Mouse (Mus musculus) thymus, postnatal 14 days (tissue): ENCODE results near the gene Pcp4.
"Not testable (repeated sequence)": the region's sequence is repeated elsewhere in the genome, so short reads cannot be mapped to it uniquely, and the experiment has no call there.

Experiments
- DNase-seq: peaks from one replicate; pipeline ENCODE4 v3.0.0; 2021

The Pcp4 gene

DNA sequence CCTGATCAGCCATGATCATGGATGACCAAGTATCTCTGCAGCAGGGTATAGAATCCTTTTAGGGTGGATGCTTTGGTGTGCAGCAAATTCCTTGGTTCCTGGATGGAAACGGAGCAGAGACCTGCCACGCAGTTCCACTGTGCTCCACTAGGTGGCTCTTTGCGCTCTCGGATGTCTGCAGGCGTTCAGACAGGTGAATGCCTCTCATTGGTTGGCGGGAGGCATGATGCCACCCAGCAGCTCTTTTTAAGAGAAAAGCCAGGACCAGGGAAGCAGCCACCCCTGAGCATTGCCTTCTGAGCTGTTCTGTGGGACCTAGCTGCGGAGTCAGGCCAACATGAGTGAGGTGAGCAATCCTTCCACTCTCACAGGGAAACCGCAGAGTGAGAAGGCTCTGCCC, at the start of gene Pcp4:
Pcp4 (plus strand) TSS at position 162 of the 400 bp plus-strand sequence.
- DNase-seq = peak; percentile 58

DNA sequence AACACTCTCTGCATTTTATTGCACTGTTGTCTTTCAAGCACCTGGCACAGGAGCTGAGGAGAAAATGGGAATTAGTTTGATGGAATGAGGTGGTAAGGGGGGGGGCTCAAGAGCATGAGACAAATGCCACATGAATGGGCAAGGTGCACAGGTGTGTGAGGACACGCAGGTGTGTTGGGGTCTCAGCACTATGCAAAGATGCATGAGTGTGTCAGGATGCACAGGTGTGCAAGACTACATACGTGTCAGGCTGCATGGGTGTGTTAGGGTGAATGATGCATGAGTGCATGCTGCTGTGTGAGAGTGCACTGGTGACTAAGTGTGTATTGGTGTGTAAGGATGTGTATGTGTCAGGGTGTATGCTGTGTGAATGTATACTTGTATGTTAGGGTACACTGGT, 42.4 kb upstream of the Pcp4 start:
- DNase-seq = no peak

DNA sequence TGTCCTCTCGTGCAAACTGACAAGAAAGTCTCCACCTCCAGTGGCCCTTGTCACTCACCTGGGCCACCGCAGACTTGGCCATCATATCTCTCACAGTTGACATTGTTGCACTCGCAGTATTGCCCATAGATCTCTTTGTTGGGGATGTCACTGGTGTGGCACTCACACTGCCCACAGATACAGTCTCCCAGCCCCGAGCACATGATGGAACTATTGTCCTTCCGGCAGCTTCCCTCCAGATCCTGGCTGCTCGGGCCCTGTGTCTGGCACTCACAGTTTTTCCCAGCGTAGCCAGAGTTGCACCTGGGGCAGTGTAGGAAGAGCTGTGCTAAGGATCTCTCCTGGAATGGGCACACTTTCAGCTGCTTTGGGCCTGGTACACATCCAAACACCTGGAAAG, 40.7 kb upstream of the Pcp4 start:
- no peak for DNase-seq

DNA sequence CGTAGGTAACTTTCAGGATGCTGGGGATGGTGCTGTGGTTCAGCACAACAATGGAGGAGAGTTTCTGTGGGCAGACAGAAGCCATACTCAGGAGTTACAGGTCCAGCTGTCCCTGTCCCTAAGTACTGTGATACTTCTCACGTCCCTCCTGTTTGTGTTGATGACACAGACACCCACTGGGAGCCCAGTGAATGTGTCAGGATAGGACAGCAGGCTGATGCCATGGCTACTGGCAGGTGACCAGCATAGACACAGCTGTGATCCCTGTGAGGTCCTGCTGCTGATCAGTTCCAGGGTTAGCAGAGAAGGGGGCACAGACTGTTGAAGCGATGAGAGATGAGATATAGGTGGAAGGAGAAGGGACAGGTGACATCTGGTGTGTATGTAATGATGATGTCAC, 38.4 kb upstream of the Pcp4 start:
- no peak for DNase-seq

DNA sequence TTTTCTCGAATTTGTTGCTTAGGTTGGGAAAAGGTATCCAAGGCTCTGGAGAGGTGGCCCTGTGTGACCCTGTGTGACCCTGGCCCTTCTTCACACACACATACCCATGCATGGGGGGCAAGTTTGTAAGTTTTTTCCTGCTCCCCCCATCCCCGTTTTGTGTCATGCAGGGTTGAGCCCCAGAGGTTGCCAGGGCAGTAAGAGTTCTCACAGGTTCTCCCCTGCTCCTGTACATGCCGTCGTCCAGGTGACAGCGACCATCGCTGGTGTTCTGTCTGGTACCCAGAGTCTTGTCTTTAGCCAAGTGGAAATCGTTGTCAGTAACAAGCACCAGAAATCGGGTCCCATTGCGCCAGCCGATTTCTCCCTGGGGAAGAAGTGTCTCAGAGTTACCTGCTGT, 34.1 kb upstream of the Pcp4 start:
- DNase-seq = no peak

DNA sequence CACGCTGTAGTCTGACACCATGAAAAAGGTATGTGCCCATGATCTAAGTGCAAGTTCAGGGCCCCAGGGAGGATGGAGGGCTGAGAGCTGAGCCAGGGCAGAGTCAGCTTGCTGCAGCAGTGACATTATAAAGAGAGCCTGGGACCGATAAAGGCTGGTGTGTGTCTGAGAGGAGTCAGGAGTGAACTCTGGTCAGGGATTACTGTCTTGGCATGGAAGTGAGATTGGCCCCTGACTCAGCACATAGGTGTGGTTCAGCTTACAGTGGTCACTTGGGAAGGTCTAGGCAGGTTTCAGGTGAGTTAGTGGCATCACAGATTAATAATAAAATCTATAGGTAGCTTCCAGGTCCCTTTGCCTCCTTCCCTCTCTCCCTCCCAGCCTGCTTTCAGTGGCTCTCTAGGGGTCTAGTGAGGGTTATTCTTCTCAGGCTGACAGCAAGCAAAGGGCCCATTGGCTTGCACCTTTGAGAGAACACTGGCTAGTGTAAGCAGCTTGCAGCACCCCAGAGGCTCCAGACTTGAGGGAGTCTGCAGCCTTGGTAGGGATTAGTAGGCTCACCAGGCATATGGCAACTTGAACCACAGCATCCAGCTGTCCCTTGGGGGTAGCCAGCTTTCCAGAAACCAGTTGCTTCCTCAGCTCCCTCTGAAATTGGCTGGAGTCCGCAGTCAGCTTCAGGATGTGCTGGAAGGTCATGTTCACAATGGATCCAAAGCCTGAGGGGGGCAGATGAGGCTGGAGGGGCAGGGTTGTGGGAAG, 33.2 kb upstream of the Pcp4 start:
- DNase-seq = no peak

DNA sequence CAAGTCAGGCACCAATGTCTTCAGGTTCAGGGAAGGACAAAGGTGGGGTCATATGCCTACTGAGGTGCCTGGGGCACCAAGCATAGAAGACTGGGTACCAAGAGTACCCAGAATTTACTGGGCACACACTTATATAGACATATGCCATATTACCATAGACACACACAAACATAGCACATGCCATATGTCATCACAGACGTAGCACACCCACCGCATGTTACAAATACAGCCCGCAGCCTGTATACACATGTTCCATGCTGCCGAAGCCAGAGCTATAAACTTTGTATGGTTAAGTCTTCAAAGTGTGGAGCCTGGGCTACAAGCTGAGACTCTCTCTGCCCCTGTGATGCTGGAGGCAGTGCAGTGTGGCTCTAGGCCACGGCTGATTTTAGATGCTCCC, 28.5 kb upstream of the Pcp4 start:
- no peak for DNase-seq

DNA sequence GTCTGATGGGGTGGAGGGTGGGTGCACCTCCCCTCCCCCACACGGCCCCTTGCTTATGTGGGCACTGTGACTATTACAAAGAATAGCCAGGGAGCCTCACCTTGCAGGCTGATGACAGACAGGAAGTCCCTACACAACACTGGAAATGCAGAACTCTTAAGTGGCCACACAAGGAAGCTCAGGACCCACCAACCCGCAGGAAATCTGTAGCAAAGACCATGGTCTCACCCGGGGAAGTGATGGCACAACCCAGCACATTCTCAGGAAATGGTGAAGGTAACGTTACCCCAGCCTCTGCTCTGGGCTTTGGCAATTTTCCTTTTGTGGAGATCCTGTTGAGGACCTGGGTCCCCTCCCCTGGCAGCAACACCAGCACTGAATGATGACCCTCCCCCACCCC, 27.7 kb upstream of the Pcp4 start:
- no peak for DNase-seq

DNA sequence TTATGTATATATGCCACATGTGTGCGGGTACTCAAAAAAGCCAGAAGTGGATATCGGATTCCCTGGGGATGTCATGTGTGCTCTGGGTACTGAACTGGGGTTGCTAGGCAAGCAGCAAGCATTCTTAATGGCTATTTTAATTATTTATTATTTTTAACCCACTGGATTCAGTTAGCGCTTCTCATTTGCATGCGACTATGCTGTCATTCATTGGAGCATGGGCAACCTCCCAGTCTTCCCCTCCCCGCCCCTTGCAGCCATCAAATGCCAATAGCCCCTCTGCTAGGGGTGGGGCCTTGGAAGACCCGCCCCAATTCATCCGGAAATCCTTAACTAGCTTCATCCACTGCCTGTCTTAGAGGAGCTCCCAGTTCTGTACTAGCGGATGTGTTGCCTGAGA, 26.5 kb upstream of the Pcp4 start:
- no peak for DNase-seq

DNA sequence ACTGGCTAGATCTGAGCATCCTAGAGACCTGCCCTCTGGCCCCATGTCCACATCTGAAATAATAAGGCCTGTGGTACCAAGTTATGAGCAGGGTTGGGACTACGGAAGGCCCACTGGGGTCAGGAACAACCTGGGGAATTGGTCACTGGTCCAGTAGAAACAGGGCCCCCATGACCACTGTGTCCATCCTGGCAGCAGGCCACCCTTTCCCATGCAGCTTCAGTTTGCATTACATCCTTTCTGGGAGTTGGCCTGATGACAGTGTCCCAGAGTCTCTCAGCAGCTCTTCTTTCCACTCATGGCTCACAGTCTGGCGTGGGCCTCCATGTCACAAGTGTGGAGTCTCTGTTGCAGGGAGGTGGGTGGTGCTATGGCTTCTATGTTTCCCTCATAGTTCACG, 25.6 kb upstream of the Pcp4 start:
- DNase-seq = no peak

DNA sequence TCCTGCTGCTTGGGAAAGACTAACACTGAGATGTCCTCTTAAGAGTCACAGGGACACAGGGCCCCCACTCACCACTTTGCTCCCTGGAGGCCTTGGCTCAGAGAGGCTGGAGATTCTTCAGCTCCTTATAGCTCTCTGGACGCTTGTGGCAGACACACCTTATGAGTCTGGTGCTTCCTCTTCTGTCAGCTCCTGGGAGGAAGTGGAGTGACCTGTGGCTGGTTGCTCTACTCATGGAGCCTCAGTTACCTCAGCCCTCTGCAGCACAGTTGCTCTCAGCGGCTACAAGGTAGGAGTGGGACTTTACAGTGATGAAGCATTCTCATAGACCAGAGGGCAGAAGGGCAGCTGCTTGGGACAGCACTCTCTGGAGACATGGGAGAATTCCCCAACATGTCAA, 23.9 kb upstream of the Pcp4 start, which contains the start of gene Itgb2l:
Itgb2l (minus strand) TSS at position 152 of the 400 bp plus-strand sequence.
- DNase-seq = no peak

DNA sequence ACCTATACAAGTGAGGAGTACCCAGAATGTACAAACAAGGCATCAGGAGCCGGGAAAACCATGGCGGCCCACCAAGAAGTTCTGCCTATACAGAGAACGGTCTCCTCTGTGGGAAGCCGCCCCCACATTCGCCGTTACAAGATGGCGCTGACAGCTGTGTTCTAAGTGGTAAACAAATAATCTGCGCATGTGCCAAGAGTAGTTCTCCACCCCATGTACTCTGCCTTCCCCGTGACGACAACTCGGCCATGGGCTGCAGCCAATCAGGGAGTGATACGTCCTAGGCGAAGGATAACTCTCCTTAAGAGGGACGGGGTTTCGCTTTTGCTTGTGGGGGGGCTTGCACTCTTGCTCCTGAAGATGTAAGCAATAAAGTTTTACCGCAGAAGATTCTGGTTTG, 16.5 kb upstream of the Pcp4 start:
- DNase-seq = not testable (repeated sequence)

DNA sequence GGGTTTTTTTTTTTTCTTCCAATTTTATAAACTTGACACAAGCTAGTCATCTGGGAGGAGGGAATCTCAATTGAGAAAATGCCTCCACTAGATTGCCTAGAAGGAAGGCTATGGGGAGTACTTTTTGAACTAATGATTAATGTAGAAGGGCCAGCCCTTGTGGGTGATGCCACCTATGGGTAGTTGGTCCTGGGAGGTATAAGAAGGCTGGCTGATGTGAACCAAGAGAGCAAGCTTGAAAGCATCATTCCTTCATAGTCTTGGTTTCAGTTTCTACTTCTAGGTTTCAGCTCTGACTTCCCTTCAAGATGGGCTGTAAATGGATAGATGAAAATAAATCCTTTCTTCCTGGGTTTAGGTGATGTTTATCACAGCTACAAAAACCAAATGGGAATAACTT, 13.3 kb upstream of the Pcp4 start:
- DNase-seq = no peak

DNA sequence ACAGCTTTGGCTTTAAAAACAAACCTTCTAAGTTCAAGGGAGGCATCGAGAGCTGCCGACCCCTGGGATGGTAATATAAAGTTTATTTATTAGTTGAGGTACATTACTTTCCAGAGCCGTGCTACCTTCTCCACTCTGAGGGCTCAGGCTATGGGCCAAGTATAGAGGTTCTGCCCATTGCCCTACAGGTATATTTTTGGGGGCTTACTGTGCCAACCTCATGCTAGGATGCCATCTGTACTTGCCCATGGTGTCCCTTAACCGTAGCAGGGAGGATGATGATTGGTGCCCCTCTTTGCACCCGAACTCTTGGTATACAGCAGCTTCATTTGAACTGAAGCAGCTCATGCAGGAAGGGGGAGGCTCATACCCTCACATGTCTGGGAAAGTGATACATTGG, 9.8 kb upstream of the Pcp4 start:
- DNase-seq = no peak

DNA sequence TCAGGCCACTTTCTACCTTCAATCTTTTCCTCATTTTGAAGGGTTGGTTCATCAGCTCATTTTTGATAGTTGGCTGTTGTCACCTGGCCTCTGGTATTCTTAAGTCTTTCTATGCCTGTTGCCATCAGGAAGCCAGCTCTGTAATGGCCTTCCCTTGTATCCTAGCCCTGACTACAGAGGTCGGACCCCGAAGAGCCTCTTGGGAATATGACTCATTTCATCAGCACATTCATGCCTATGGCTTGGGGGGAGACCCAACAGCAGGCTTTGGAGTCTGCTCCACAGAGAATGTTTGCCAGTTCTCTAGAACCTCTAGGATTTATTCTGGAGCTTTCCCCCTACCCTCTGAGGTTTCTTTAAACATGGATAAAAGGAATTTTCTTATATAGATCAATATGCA, 8.1 kb upstream of the Pcp4 start:
- no peak for DNase-seq

DNA sequence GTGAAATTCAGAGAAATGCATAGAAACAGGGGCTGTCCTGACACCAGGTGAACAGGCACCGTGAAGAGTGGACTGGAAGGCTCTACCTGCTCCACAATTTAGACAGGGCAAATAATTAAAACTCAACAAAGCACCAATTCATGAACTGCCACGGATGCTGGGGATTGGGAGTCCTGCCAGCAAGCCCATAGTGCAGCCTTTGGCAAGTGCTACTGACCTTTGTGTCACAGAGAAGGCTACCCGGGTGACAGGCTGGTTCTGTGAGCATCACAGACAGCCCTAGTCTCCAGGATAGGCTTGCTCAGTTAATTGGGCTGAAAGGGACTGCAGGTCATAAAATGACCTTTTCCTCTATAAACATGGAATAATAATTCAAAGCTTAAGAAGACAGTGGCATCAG, 6.6 kb upstream of the Pcp4 start:
- DNase-seq = no peak

DNA sequence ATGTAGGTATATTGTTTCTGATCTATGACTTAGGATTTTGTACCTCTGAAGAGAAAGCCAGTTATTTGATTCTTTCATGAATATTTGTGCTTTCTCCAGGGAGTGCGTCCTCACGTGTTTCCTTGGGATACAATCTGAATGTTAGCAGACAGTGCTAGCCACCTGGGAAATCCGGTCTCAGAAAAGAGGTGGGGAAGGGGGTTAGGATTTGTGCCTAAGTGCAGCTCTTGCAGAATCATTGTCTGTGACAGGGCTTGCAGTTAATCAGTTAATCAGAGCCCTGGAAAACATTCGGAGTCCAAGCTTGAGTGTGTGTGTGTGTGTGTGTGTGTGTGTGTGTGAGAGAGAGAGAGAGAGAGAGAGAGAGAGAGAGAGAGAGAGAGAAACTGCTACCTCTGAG, 605 bp downstream of the Pcp4 start:
- DNase-seq = no peak

DNA sequence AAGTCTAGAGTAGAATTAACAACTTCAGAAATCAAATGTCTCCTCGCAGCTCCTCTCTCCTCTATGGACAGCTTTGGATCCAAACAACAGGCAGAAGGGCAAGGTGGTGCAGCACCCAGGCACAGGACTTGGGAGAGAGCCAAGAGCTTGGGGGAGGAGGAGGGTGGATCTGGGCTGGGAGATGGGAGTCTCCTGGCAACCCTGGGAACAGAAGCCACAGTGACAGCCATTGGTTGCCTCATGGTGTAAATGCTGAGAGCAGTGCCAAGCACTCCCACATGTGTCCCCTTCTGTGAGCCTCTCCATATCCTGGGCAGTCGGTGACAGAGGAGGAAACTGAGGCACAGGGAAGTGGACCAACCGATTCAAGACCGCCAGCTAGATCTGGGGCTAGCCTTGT, 1.3 kb downstream of the Pcp4 start:
- no peak for DNase-seq

DNA sequence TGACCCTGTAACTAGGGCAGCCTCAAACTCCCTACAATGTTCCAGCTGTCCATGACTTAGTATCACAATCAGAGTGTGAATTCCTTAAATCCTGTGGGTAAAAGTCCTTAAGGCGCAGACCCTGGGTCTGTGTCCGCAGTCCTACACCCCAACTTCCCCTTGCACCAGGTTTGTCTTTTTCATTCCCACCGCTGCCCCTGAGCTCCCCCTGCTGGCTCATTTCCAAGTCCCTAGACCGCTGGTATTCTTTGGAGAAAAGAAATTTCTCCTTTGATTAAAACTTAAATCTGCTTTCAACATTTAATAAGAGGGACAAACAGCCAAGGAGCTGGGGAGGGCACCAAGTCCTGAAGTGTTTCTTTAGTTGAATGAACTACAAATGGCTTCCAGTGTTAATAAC, 2.2 kb downstream of the Pcp4 start:
- peak; percentile 40 for DNase-seq

DNA sequence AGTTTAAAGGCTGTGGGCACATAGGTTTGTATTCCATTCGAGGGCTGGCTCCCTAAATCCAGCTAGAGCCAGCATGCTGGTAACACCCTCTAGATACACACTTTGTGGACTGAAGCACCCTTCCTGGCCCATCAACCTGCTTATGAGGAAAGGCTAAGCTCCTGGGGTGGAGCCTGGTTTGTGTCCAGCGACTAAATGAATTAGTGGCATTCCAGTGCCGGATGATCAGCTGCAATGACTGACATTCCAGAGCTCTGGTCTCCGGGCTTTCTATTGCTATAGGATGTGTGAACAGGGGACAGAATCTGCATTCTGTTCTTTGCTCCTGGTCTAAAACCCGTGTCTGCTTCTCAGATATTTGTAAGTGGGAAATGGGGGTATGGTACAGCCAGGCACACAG, 5.0 kb downstream of the Pcp4 start:
- DNase-seq = no peak

DNA sequence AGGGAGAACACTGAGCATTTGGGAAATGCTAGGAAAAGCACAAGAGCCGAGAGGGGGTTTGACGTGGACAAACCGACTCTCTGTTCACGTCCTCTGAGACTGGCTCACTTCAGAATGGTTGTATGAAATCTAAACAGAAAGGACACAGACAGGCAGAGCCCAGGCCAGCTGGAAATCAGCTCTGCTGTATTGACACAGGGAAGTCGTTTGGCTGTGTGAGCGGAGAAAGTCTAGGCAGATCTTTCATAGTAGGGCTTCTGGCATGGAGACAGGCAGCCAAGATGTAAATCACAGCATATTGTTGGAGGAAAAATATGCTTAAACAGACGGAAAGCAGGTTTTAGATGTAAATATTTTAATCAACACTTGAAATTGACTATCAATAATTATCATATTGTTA, 5.4 kb downstream of the Pcp4 start:
- DNase-seq = no peak

DNA sequence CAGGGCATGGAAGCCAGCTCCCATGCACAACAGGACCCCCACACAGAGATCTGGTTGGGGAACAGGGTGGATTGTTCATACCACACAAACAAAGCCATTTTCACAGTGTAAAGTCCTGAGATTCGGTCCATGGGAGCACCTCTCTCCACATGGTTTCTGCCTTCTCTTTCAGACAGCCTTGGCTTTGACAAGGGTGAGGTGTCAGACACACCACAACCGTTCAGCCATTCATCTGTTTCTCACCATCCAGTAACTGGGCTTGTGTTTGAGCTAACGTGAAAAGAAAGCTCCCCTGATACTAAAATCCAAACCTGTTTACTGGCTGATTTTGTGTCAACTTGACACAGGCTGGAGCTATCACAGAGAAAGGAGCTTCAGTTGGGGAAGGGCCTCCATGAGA, 6.8 kb downstream of the Pcp4 start:
- no peak for DNase-seq

DNA sequence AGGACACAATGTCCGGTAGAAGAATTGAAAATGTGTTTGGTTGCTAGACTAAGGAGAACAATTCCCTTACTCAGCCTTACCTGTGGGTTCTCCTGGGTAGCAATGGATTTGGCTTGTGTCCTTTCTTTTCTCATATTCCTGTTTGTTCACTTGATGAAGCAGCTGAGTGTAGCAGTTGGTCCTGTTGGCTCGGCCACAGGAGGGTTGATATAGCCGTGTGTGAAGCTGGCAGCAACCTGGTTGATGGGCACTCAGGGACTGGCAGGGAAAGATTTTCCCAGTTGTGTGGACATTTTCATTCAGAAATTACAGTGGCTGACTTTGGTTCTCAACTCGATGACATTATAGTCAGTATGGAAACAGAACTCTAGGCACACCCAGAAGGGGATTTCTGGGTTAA, 14.4 kb downstream of the Pcp4 start:
- no peak for DNase-seq

DNA sequence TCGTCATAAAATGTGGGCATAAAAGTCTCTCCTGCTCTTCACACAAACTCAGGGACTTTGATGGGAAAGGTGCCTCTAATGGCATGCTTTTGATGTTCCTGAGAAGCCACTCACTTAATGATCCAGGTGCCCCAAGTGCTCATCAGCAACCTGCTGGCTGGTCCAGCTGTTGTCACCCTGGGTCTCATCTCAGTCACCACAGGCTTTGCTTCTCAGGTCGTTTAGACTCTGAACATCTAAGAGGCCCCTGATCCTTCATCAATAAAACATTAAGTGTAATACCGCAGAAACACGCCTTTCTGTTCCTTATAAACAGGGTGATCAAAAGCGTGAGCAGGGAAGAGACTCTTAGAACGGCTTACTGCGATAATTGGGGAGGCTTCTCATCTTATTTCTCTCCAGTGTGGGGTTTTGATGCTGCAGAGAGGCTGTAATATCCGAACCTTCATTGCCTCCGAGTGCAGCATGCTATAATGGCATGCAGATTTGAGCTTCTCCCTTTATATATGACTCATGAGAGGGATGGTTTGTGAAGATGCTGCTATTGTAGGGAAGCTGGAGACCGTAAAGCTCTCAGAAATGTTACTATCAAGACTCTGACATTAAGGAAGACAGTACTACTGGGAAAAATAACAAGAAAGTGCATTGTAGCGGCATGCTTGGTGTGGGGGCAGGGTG, 19.7 kb downstream of the Pcp4 start:
- no peak for DNase-seq

DNA sequence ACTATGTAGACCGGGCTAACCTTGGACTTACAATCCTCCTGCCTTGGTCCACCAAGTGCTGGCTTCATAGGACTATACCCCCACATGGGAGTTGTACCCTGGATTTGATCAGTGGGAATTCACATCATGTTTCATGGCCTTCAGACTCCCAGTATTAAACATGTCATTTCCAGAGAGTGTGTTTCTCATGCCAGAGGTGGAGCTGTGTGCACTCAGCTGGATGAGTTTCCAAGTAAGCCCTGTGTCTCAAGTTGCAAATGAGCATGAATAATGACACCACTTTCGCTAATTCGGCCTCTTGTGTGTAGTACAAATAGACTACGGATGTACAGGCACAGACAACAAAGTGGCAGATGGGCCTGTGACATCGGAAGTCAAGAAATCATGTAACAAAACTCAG, 20.6 kb downstream of the Pcp4 start:
- DNase-seq = no peak
